Mouse (Mus musculus) MEL-GATA-1-ER (cell line): ENCODE results near the gene Galk1.
A peak's percentile ranks its signal among the peaks of the same experiment; 100 is the strongest.
"Not testable (repeated sequence)": the region's sequence is repeated elsewhere in the genome, so short reads cannot be mapped to it uniquely, and the experiment has no call there.

Experiments
- DNase-seq: peaks from one replicate; pipeline ENCODE4 v3.0.0-alpha.2; 2012; ENCODE audit warnings: low read depth; ENCODE audit errors: extremely low read depth

Gene Galk1

DNA sequence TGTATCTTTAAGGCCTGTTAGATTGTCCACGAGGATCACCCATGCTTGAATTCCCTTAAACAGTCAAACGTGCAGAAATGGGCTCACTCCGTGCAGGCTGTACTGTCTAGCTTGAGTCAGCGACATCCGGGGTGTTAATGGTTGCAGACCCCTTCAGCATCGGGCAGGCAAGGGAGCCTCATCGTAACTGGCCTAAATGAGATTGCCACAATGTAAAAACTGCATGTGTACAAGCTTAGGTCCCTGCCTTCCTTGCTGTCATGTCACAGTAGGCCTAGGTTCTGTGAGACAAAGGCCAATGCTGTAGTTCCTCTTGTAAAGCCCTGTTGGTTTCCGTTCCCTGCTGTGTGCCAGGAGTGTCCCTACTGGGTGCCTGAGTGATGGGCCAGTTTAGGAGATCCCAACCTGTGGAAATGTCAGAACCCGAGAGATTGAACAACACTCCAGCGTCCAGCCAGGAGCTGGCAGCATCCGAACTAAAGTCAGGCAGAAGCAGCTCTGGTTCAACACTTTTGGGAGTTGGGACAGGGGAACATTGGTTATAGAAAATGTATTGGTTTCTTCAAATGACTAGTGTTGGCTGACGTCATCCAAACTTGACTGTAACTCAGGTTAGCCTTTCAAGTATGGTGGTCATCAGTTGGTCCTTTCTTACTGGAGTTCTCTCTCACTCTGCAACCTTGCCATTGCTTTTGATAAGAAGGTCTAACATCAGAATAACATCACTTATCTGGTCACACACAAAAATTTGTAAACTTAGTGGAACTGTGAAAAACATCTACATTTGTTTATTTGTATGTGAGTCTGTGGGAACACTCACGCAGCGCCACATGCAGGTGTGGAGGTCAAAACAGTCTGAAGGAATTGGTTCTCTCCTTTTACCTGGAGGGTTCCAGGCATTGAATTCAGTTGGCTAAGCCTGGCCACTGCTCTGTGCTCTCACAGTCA is 18.7 kb upstream of the Galk1 start:
- peak; percentile 15 for DNase-seq

DNA sequence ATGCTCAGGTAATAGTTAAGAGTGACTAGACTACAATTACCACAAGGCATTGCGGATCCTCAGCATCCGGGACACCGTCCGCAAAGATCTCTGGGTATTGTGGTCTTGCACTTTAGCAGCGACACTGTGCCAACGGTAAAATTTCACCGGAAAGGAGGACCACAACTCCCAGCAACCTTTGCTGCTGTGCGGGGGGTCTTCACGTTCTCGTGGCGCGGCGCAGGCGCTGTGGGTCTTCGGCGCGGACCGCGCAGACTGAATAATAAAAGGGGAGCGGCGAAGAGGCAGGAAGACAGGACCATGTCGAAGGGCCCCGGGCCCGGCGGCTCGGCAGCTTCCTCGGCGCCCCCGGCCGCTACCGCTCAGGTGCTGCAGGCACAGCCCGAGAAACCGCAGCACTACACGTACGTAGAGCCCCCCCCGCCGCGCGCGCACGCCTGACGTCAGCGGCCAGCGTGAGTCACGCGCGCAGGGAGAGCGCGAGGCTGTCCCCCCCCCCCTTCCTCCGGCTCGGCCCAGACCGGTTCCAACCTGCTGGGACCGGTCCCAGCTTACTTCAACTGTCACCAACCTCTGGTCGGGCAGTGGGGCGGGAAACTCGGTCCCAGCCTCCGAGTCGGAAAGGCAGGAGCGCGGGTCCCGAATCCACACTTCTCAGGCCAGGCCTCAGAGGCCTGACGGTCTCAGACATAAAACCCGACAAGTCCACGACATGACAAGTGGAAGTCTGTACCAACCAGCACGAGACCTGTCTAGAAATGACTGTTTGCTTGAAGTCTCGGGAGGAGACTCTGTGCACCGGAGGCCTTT is 17.8 kb upstream of the Galk1 start, which contains the start of gene Unk:
Gene Unk, plus strand, starts transcription at position 235 of the 810 bp plus-strand sequence.
- peak; percentile 98 for DNase-seq

DNA sequence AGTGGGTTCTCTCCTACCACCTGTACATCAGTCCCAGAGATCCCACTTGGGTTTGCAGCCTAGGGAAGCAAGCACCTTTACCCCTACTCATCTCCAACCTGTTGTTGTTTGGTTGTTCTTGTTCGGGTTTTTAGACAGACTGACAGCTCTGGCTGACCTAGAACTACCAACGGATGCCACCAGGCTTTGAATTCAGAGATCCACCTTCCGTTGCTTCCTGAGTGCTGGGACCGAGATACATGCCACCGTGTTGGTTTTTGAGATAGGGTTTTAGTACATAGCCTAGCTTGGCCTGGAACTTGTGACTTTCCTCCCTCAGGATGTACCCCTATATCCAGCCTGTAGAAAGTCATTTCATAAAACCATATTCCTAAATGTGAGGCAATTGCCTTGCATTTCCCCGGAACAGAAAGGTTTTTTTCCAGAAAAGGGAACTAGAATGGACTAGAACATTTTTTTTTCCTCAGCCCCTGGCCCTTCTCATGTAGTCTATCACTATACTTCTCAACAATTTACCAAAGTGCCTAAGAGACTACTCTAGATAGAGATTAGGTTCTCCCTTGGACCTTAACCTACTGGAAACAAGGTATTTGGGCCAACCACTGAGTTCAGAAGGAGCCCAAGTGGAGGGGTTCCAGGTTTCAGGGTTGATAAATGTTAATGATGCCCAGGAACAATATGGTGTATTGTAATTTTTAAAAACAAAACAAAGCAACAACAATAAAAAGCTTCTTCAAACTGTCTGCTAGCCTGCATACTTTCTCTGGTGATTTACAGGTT is 16.8 kb upstream of the Galk1 start:
- DNase-seq: no peak

DNA sequence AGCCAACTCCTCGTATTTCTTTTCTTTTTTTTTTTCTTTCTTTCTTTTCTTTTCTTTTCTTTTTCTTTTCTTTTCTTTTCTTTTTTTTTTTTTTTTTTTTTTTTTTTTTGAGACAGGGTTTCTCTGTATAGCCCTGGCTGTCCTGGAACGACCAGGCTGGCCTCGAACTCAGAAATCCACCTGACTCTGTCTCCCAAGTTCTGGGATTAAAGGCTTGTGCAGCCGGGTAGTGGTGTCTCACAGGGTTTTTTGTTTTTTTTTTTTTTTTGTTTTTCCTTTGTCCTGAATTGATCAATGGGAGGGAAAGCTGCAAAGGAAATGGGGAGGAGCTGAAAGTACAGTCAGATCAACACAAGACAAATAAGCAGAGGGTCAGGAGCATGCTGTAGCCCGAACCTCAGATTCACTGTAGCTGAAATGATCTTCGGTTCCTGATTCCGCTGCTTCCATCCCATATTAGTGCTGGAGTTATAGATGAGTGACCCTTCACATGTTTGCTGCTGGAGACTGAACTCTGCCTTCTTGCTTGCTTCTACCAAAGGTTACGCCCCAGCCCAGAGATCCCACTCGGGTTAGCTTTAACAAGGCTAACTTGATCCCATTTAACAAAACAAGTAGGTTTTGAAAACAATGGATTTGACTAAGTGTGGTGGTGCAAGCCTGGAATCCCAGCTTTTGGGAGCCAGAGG is 15.8 kb upstream of the Galk1 start:
- DNase-seq: no peak

DNA sequence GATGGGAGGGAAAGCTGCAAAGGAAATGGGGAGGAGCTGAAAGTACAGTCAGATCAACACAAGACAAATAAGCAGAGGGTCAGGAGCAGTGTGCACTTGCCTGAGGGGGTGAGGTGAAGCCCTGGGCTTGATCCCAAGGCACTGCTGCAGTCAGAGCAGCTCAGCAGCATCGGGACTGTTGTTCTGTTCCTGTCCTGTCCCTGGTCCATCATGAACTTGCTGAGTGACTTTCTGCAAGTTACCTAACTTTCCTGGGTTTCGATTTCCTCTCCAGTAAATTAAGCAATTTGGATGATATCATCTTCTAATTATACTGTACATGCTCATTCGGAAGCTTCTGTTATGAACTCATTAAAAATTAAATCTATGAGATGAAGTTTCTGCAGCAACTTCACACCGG is 15.2 kb upstream of the Galk1 start, which contains the start of gene H3f3b:
Gene H3f3b, minus strand, starts transcription at position 207 of the 400 bp plus-strand sequence.
- no peak for DNase-seq

DNA sequence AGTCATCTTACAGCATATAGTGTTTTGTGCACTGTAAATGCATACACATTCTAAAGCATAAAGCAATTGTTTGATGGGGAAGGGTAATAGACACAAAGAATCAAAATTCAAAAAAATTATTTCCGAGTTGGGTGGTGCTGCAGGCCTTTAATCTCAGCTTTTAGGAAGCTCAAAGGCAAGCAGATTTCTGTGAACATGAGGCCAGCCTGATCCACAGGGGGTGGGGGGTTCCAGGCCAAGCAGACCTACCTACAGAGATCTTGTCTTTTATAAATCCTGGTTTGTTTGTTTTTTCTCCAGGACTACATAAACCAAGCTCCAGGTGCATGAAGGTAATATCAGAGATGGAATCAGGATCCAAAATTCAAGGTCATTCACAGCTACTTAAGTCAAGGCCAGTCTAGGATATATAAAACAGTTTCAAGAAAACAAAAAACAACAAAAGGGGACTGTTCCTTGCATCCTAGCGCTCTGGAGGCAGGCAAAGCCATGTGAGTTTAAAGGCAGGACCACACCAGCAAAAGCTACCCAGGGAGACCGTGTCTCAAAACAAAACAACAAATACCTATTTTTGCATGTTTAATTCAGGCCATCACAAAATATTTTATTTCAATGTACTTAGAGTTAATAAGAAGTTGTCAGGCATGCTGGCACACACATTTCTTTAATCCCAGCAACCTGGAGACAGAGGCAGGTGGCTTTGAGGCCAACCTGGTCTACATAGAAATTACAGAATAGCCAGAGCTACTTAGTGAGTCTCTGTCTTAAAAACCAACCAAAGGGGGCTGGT is 12.7 kb upstream of the Galk1 start:
- no peak for DNase-seq

DNA sequence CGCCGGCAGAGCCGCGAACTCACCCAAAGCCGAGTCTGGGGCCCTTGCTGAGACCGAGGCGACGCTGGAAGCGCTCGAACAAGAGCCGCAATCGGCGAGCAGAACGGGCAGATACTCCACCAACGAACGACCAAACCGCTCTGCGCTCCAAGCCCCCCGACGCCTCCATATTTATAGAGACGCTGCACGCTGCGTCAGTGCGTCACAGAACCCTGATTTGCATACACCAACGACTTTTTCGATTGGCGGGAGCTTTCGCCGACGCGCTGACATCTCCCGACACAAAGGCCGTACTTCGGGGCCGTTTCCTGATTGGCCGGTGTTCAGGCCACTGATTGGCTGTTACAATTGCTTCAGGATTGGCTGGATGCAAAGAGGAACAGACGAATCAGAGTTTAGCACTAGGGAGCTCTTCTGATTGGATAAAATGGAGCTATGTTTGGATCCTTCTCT is 11.9 kb upstream of the Galk1 start:
- peak; percentile 99 for DNase-seq

DNA sequence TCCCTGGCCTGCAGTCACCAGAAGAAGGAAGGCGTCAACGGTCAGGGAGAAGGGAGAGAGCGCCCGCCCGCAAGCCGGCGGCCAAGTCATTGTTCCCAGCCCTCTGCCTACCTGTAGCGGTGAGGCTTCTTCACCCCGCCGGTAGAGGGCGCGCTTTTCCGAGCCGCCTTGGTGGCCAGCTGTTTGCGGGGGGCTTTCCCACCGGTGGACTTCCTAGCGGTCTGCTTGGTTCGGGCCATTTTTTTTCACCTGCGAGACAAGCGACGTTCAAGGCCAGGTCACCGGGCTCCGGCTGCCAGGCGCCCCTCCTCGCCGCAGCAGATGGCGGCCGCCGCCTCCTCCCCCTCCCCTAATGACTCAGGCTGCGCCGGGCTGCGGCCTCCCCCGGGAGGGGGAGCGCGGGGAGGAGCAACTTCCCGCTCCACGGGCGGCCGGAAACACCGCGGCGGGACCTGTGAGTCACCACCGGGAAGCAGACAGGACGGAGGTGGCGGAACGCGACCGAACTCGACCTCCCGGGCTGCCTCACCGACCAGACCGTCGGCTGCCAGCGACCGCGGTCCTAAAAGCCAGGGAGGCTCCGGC is 11.3 kb upstream of the Galk1 start:
- DNase-seq: no peak

DNA sequence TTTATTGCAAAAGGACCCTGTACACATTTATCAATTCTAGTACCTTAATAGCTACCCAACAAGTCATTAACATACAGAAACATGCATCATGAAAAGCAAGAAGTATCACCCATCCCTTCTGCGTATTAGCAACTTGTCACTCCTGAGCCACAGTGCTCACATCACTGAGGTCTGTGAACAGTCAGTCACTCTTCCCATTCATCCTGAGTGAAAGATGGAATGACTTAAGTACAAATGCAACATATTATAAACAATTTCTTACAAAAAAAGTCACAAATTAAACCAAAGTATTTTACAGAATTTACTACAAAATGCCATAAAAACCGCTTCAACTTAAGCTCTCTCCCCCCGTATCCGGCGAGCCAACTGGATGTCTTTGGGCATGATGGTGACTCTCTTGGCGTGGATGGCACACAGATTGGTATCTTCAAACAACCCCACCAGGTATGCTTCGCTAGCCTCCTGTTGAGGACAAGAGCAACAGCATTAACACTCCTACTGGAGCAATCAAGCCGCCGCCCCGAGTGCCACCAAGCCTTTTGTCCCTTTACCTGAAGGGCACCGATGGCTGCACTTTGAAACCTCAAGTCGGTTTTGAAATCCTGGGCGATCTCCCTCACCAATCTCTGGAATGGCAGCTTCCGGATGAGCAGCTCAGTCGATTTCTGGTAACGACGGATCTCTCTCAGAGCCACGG is 10.7 kb upstream of the Galk1 start:
- not testable (repeated sequence) for DNase-seq

DNA sequence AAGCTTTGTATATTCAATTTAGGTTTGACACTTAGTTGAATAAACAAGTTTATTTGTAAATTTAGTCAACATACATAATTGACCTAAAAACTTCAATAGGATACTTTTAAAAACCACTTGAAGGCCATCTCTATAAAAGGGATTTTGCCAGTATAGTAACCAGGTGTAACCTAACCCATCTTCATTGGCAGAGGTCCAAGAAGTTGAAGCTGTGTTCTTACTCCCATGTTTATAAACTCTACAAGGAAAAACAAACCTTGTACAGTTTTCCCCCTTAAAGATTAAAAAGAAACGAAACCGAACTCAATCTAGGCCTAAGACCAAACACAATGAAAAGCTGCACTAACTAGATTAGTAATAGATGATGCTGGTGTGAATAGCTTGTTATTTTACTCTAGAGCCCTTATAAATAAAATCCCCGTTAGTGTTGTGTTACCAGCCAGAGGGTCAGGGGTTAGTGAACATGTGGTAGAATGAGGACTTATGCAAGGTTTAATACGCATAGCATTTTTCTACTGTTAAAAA is 9.8 kb upstream of the Galk1 start:
- no peak for DNase-seq

DNA sequence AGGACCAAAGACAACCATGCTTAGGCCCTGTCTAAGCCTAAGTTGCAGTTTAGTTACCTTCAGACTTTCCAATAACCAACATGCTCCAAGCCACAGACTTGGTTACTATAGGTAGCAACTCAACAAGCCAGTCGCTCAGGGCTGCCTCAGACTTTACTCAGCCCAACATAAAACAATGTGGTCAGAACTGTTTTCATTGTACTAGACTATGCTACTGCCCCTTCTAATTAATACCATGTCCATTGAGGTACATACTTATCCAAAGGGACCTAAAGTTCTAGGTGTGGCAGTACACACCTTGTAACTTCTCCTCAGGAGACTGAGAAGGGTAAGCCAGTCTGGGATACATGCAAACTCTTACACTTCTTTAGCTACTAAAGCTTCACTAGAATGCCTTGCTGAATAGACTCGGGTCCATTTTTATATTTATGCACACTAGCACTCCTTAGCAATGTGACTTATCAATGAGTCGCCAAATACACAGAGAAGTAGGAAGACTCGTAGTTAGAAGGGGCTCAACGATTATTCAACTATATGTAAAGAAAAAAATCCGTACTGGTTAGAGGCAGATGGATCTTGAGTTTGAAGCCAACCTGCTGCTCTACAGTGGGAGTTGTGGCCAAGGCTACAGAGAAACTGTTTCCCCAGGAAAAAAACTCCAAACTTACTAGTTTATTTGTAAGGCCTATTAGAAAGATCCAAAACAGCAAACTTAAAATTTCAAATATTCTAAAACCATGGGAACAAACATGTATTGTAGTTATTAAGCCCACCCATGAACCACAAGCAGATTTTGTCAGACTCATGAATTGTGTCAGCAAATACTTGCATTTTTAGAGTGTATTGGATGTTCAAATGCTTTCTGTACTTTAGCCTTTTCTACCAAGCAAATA is 9.1 kb upstream of the Galk1 start:
- DNase-seq: no peak

DNA sequence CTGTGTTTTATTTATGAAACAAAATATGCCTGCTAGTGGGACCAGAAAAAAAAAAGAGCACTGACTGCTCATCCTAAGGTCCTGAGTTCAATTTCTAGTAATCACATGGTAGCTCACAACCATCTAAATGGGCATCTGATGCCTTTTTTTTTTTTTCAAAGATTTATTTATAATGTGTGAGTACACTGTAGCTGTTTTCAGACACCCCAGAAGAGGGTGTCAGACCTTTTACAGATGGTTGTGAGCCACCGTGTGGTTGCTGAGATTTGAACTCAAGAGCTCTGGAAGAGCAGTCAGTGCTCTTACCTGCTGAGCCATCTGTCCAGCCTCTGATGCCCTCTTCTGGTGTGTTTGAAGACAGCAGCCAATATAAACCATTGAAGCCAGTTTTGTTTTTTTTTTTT is 8.0 kb upstream of the Galk1 start:
- no peak for DNase-seq

DNA sequence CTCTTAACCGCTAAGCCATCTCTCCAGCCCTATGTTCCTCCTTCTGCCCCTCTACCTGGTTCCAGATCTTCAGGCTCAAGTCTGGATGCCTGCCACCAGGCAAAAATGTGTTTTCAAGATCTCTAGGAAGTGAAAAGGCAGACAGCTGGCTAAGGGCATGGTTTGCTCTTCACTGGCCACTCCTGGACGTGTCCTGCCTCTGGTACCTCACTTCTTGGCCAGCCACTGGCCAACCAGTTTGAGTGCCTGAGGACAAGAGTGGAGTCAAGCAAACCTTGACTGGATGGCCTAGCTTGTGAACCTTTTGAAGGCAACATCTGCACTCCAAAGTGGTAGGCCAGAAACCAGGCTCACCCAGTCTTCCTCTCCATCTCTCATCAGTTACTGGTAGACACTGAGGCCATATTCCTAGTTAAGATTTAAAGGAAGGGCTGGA is 7.5 kb upstream of the Galk1 start:
- DNase-seq: no peak

DNA sequence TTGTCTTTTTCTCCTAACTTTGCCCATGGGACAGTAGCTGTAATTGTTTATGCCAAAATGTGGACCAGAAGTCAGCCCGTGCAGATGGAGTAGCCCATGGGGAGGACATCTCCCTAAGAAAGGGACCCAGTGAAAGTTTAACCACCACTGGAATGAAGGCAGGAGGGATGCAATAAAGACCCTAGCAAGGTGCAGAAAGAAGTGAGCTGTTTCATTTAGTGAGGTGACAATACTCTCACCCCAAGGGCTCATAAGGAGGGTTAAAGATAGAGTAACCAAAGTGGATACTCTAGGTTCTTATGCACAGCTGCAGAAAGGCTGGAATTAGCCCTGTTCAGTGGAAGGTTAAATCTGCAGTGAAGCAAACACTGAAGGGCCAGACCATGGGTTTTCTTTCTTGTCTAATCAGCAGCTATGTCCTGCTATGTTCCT is 6.9 kb upstream of the Galk1 start:
- DNase-seq: no peak

DNA sequence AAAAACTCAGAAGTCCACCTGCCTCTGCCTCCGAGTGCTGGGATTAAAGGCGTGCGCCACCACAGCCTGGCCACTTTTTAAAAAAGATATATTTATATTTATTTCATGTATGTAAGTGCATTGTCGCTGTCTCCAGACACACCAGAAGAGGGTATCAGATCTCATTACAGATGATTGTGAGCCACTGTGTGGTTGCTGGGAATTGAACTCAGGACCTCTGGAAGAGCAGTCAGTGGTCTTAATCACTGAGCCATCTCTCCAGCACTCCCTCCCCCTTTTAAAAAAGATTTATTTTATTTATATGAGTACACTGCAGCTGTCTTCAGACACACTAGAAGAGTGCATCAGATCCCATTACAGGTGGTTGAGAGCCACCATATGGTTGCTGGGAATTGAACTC is 6.3 kb upstream of the Galk1 start:
- DNase-seq: not testable (repeated sequence)

DNA sequence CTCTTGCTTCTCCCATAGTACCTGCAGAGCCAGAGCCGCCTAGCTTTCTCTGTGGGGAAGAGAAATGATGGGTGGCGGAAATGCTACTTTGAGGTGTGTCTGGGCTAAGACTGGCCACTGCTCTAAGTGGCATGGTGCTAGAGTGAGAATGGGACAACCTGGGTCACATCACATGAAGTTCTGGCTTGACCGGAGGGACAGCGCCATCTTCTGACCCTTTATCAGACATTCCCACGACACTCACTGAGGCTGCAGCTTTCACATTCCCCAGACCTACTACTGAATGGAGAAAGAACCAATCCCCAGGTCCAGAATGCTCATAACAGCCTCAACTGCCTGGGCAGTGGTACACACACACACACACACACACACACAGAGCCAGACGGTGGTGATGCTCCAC is 5.6 kb upstream of the Galk1 start:
- no peak for DNase-seq

DNA sequence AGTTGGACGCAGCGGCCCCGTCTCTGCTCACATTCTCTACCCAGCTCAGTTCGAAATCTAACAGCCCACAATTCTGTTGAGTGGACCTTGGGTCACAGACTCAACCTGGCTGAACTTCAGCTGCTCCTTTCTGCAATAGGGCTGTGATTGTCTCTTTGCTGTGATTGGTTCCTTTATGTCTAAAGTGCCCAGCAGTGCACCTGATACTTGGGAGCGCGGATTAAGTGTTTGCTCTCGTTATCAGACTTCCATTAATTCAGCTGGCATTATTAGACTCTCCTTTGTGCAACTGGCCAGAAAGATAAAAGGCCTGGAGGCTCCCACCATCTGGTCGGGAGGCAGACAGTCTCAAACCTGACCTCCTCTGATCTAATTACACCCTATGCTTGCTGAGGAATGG is 2.3 kb upstream of the Galk1 start:
- no peak for DNase-seq
